Mouse (Mus musculus): ENCODE results near the gene Ckap2. TPM values are rescaled to one million over a fixed set of nuclear protein-coding genes. Genes with fewer than 3 reads are reported as not detected.
A peak's percentile ranks its signal among the peaks of the same experiment; 100 is the strongest.

Ckap2 gene
- 22.2 and 28.5 TPM in 2 replicates for polyA plus RNA-seq (2015; fragmentation: Nextera tagmentation; extraction: Ambion mirVana)

GRCm38 (mm10) chr8:22185431-22186397 is at the start of gene Ckap2:
TSS of gene Ckap2 (minus strand) at chr8:22185819.
- Histone ChIP-seq H3K27ac (peak within 1 kb of the TSS; percentile 87), H3K27me3 (0 out of 2 replicates have a peak, but pooled peaks cover 6% of the 10 kb centered on the region), H3K4me1 (replicated peaks) (peaks cover 28% of the 10 kb centered on the region), H3K36me3 (no peaks in the 10 kb centered on the region), H3K4me2 (peak within 1 kb of the TSS; percentile 92), H3K4me3 (replicated peaks) (peak within 1 kb of the TSS; percentile 77), H3K9ac (peak within 1 kb of the TSS; percentile 85), H3K9me3 (replicated peaks) (no peaks in the 10 kb centered on the region)
- ATAC-seq (ENCODE audit: low read depth) (peak; percentile 93), DNase-seq (peak; percentile 89)
- WGBS (ENCODE audit: insufficient replicate concordance) = 2% methylated on average over 63 of the region's 63 CpGs

- Histone ChIP-seq H3K27ac (no peak overlapping the region), H3K9me3 (replicated peaks) (no peaks in the 10 kb centered on the region), H3K9ac (no peak overlapping the region), H3K4me1 (replicated peaks) (peaks cover 9% of the 10 kb centered on the region; the same call in 1 of the 2 replicates), H3K4me2 (peak overlapping the region; percentile 72; the same call in 1 of the 2 replicates), H3K4me3 (replicated peaks) (no peak overlapping the region), H3K27me3 (peaks cover 32% of the 10 kb centered on the region), H3K36me3 (no peaks in the 10 kb centered on the region)
- no peak for ATAC-seq (ENCODE audit: low read depth)
- 16% methylated on average over 7 of the region's 7 CpGs for WGBS (ENCODE audit: insufficient replicate concordance)
- DNase-seq = no peak
Measured at GRCm38 (mm10) chr8:22228621-22229020, 43.0 kb upstream of the Ckap2 start.

GRCm38 (mm10) chr8:22227061-22227877 is 41.6 kb upstream of the Ckap2 start, which contains the start of gene Thsd1:
TSS of gene Thsd1 (plus strand) at chr8:22227313.
- DNase-seq (peak; percentile 34), ATAC-seq (ENCODE audit: low read depth) (peak; percentile 81)
- Histone ChIP-seq H3K4me2 (peak within 1 kb of the TSS; percentile 72), H3K27ac (no peak within 1 kb of the TSS), H3K4me1 (replicated peaks) (peaks cover 9% of the 10 kb centered on the region; the same call in 1 of the 2 replicates), H3K9ac (peak within 1 kb of the TSS; percentile 42), H3K9me3 (replicated peaks) (no peaks in the 10 kb centered on the region), H3K36me3 (0 out of 2 replicates have a peak, but pooled peaks cover 3% of the 10 kb centered on the region), H3K27me3 (peaks cover 32% of the 10 kb centered on the region), H3K4me3 (replicated peaks) (peak within 1 kb of the TSS; percentile 61)
- whole genome bisulfite sequencing (ENCODE audit: insufficient replicate concordance) = under 1% methylated on average over 39 of the region's 39 CpGs

- Histone ChIP-seq H3K9me3 (replicated peaks) (no peaks in the 10 kb centered on the region), H3K27ac (no peak overlapping the region), H3K4me2 (0 out of 2 replicates have a peak overlapping the region, but pooled peaks have one; percentile 72), H3K9ac (no peak overlapping the region), H3K4me1 (replicated peaks) (peaks cover 9% of the 10 kb centered on the region; the same call in 1 of the 2 replicates), H3K27me3 (peaks cover 32% of the 10 kb centered on the region), H3K4me3 (replicated peaks) (no peak overlapping the region), H3K36me3 (0 out of 2 replicates have a peak, but pooled peaks cover 6% of the 10 kb centered on the region)
- WGBS (ENCODE audit: insufficient replicate concordance) = 40% methylated on average over 8 of the region's 8 CpGs
- no peak for ATAC-seq (ENCODE audit: low read depth)
- DNase-seq = no peak
Measured at GRCm38 (mm10) chr8:22226361-22226760, 40.7 kb upstream of the Ckap2 start.

- H3K9me3 ChIP-seq (replicated peaks) = no peaks in the 10 kb centered on the region
- H3K4me1 ChIP-seq (replicated peaks) = peaks cover under 1% of the 10 kb centered on the region
- no peak overlapping the region for H3K4me3 ChIP-seq (replicated peaks)
- H3K27ac ChIP-seq = no peak overlapping the region
- no peak for ATAC-seq (ENCODE audit: low read depth)
- no peak overlapping the region for H3K4me2 ChIP-seq
- no peak for DNase-seq
- H3K36me3 ChIP-seq = peaks cover 41% of the 10 kb centered on the region
- no peaks in the 10 kb centered on the region for H3K27me3 ChIP-seq
- WGBS (ENCODE audit: insufficient replicate concordance) = 88% methylated on average over 10 of the region's 10 CpGs
- H3K9ac ChIP-seq = no peak overlapping the region
Measured at GRCm38 (mm10) chr8:22214826-22215225, 29.2 kb upstream of the Ckap2 start.

GRCm38 (mm10) chr8:22209012-22209411 is 23.4 kb upstream of the Ckap2 start:
- peak; percentile 82 for ATAC-seq (ENCODE audit: low read depth)
- H3K9ac ChIP-seq = no peak overlapping the region
- peak; percentile 41 for DNase-seq
- peaks cover 15% of the 10 kb centered on the region for H3K36me3 ChIP-seq
- H3K4me3 ChIP-seq (replicated peaks) = no peak overlapping the region
- 4% methylated on average over 5 of the region's 5 CpGs for WGBS (ENCODE audit: insufficient replicate concordance)
- peaks cover 22% of the 10 kb centered on the region for H3K4me1 ChIP-seq (replicated peaks)
- no peaks in the 10 kb centered on the region for H3K27me3 ChIP-seq
- H3K4me2 ChIP-seq = no peak overlapping the region
- H3K27ac ChIP-seq = no peak overlapping the region
- no peaks in the 10 kb centered on the region for H3K9me3 ChIP-seq (replicated peaks)

- H3K27me3 ChIP-seq = no peaks in the 10 kb centered on the region
- H3K27ac ChIP-seq = no peak overlapping the region
- DNase-seq = no peak
- WGBS (ENCODE audit: insufficient replicate concordance) = 43% methylated on average over 4 of the region's 4 CpGs
- no peak overlapping the region for H3K4me2 ChIP-seq
- no peak overlapping the region for H3K9ac ChIP-seq
- H3K9me3 ChIP-seq (replicated peaks) = no peaks in the 10 kb centered on the region
- peaks cover 11% of the 10 kb centered on the region for H3K36me3 ChIP-seq
- H3K4me3 ChIP-seq (replicated peaks) = no peak overlapping the region
- no peak for ATAC-seq (ENCODE audit: low read depth)
- peaks cover 22% of the 10 kb centered on the region for H3K4me1 ChIP-seq (replicated peaks)
Measured at GRCm38 (mm10) chr8:22207535-22207934, 21.9 kb upstream of the Ckap2 start.

GRCm38 (mm10) chr8:22199481-22199880 is 13.9 kb upstream of the Ckap2 start:
- no peak overlapping the region for H3K4me2 ChIP-seq
- no peak for ATAC-seq (ENCODE audit: low read depth)
- WGBS (ENCODE audit: insufficient replicate concordance) = 90% methylated on average over 8 of the region's 8 CpGs
- H3K4me3 ChIP-seq (replicated peaks) = no peak overlapping the region
- peaks cover 16% of the 10 kb centered on the region for H3K36me3 ChIP-seq
- no peaks in the 10 kb centered on the region for H3K9me3 ChIP-seq (replicated peaks)
- no peaks in the 10 kb centered on the region for H3K27me3 ChIP-seq
- no peak overlapping the region for H3K9ac ChIP-seq
- H3K27ac ChIP-seq = no peak overlapping the region
- peaks cover 4% of the 10 kb centered on the region for H3K4me1 ChIP-seq (replicated peaks)
- DNase-seq = no peak

- H3K4me2 ChIP-seq = no peak overlapping the region
- no peaks in the 10 kb centered on the region for H3K9me3 ChIP-seq (replicated peaks)
- no peak overlapping the region for H3K4me3 ChIP-seq (replicated peaks)
- H3K9ac ChIP-seq = no peak overlapping the region
- H3K27ac ChIP-seq = no peak overlapping the region
- H3K4me1 ChIP-seq (replicated peaks) = peaks cover 14% of the 10 kb centered on the region
- H3K27me3 ChIP-seq = no peaks in the 10 kb centered on the region
- ATAC-seq (ENCODE audit: low read depth) = no peak
- no peak for DNase-seq
- 75% methylated on average over 6 of the region's 6 CpGs for WGBS (ENCODE audit: insufficient replicate concordance)
- peaks cover 16% of the 10 kb centered on the region for H3K36me3 ChIP-seq
Measured at GRCm38 (mm10) chr8:22197914-22198313, 12.3 kb upstream of the Ckap2 start.

GRCm38 (mm10) chr8:22193432-22194010 is 7.9 kb upstream of the Ckap2 start:
- Histone ChIP-seq H3K4me1 (replicated peaks) (peaks cover 20% of the 10 kb centered on the region), H3K27ac (peak overlapping the region; percentile 88), H3K4me2 (peak overlapping the region; percentile 85), H3K27me3 (0 out of 2 replicates have a peak, but pooled peaks cover under 1% of the 10 kb centered on the region), H3K4me3 (replicated peaks) (peak overlapping the region; percentile 83), H3K9me3 (replicated peaks) (no peaks in the 10 kb centered on the region), H3K9ac (peak overlapping the region; percentile 92), H3K36me3 (no peaks in the 10 kb centered on the region)
- 0 out of 2 replicates have a peak, but pooled peaks have one; percentile 18 for ATAC-seq (ENCODE audit: low read depth)
- DNase-seq = peak; percentile 6
- WGBS (ENCODE audit: insufficient replicate concordance) = 10% methylated on average over 12 of the region's 12 CpGs

All from liver, embryonic 13.5 days (tissue).